Mouse (Mus musculus) embryonic facial prominence, embryonic 14.5 days (tissue): ENCODE results near the gene Vps13d. TPM values are rescaled to one million over a fixed set of nuclear protein-coding genes. Genes with fewer than 3 reads are reported as not detected.
A peak's percentile ranks its signal among the peaks of the same experiment; 100 is the strongest.

Experiments used
- ATAC-seq: fragments of 200-750 bp; cut with Nextera tagmentation; 2 replicates; pipeline ENCODE4 v1.8.0; 2017; ENCODE audit warnings: low read depth, moderate number of reproducible peaks, moderate TSS enrichment
- DNase-seq: peaks from one replicate; pipeline ENCODE4 v3.0.0-alpha.2; 2015; ENCODE audit warnings: low spot score
- H3K27ac ChIP-seq: fragments of 300-500 bp; sonication (generic); replicated peaks from 2 replicates; pipeline ENCODE4 v1.5.1; 2014; ENCODE audit warnings: low read depth, mild to moderate bottlenecking, low read length, moderate library complexity
- H3K27me3 ChIP-seq: fragments of 300-500 bp; sonication (generic); replicated peaks from 2 replicates; pipeline ENCODE4 v1.6.1; 2014; ENCODE audit warnings: low read length; ENCODE audit not compliant: control insufficient read depth, insufficient read depth
- H3K36me3 ChIP-seq: fragments of 300-500 bp; sonication (generic); 2 replicates; pipeline ENCODE4 v1.6.1; 2014; ENCODE audit warnings: low read length, mixed read lengths; ENCODE audit not compliant: control insufficient read depth, insufficient read depth
- H3K4me1 ChIP-seq: fragments of 300-500 bp; sonication (generic); 2 replicates; pipeline ENCODE4 v1.6.1; 2014; ENCODE audit warnings: antibody characterized with exemption, low read length; ENCODE audit not compliant: control insufficient read depth, insufficient read depth
- H3K4me2 ChIP-seq: fragments of 300-500 bp; sonication (generic); 2 replicates; pipeline ENCODE4 v1.6.1; 2014; ENCODE audit warnings: low read depth, mild to moderate bottlenecking, low read length, moderate library complexity, mixed read lengths
- H3K4me3 ChIP-seq: fragments of 300-500 bp; sonication (generic); 2 replicates; pipeline ENCODE4 v1.5.1; 2014; ENCODE audit warnings: low read depth, mild to moderate bottlenecking, low read length
- H3K9ac ChIP-seq: fragments of 300-500 bp; sonication (generic); 2 replicates; pipeline ENCODE4 v1.6.1; 2014; ENCODE audit warnings: low read depth, mild to moderate bottlenecking, low read length, moderate library complexity, mixed read lengths
- H3K9me3 ChIP-seq: fragments of 300-500 bp; sonication (generic); 2 replicates; pipeline ENCODE4 v1.6.1; 2016; ENCODE audit warnings: low read length; ENCODE audit not compliant: control insufficient read depth
- WGBS: fragments of 180-500 bp; shearing (Covaris S2); extraction: QIAGEN DNeasy Blood & Tissue Kit; methylation state at CpG from one replicate; pipeline ENCODE4 v1.1.7; 2014; 5-methylcytosine and 5-hydroxymethylcytosine counted together
- polyA plus RNA-seq: library from polyadenylated mRNA; unstranded; fragments of >200 nt; fragmentation: Nextera tagmentation; extraction: Ambion mirVana; gene quantifications from 2 replicates; pipeline ENCODE4 v1.2.1, GENCODE M21; 2014

Vps13d gene
- polyA plus RNA-seq, 1 experiment from 2014 or later, result 14.5 TPM

GRCm38 (mm10) chr4:145013187-145013586 lies 181.6 kb downstream of the Vps13d start:
- ATAC-seq, result no peak; the same call in 1 of the 2 replicates

GRCm38 (mm10) chr4:145011156-145011555 lies 183.6 kb downstream of the Vps13d start:
- Histone ChIP-seq H3K27me3 (no peaks in the 10 kb centered on the region), H3K36me3 (peaks cover 4% of the 10 kb centered on the region; the same call in 1 of the 2 replicates), H3K4me1 (peaks cover 25% of the 10 kb centered on the region), H3K9me3 (no peaks in the 10 kb centered on the region), H3K4me3 (no peak overlapping the region), H3K4me2 (no peak overlapping the region), H3K27ac (no peak overlapping the region), H3K9ac (no peak overlapping the region)
- 46% methylated on average over 3 of the region's 3 CpGs for WGBS
- DNase-seq, result peak; percentile 56
- no peak for ATAC-seq

More at GRCm38 (mm10) chr4:145013187-145013586, 181.6 kb downstream of the Vps13d start:
- H3K4me1 ChIP-seq, result peaks cover 25% of the 10 kb centered on the region
- no peak for DNase-seq
- H3K27ac ChIP-seq, result no peak overlapping the region
- H3K36me3 ChIP-seq, result peaks cover 11% of the 10 kb centered on the region; the same call in 1 of the 2 replicates
- H3K9ac ChIP-seq, result no peak overlapping the region
- 68% methylated on average over 4 of the region's 4 CpGs for WGBS
- no peak overlapping the region for H3K4me3 ChIP-seq
- H3K4me2 ChIP-seq, result no peak overlapping the region
- no peaks in the 10 kb centered on the region for H3K9me3 ChIP-seq
- H3K27me3 ChIP-seq, result no peaks in the 10 kb centered on the region

GRCm38 (mm10) chr4:145009934-145010333 lies 184.9 kb downstream of the Vps13d start:
- Histone ChIP-seq H3K9me3 (no peaks in the 10 kb centered on the region), H3K4me2 (no peak overlapping the region), H3K4me1 (peaks cover 25% of the 10 kb centered on the region), H3K36me3 (0 out of 2 replicates have a peak, but pooled peaks cover 2% of the 10 kb centered on the region), H3K27ac (no peak overlapping the region), H3K9ac (no peak overlapping the region), H3K27me3 (no peaks in the 10 kb centered on the region), H3K4me3 (no peak overlapping the region)
- DNase-seq (no peak), ATAC-seq (no peak)
- 75% methylated on average over 7 of the region's 7 CpGs for WGBS

GRCm38 (mm10) chr4:145009437-145009836 lies 185.4 kb downstream of the Vps13d start:
- no peak for ATAC-seq
- Histone ChIP-seq H3K4me3 (no peak overlapping the region), H3K27ac (no peak overlapping the region), H3K9ac (no peak overlapping the region), H3K27me3 (no peaks in the 10 kb centered on the region), H3K4me1 (peaks cover 28% of the 10 kb centered on the region), H3K4me2 (no peak overlapping the region), H3K9me3 (no peaks in the 10 kb centered on the region), H3K36me3 (no peaks in the 10 kb centered on the region)
- WGBS, result 48% methylated on average over 3 of the region's 3 CpGs
- no peak for DNase-seq

- Histone ChIP-seq H3K27me3 (no peaks in the 10 kb centered on the region), H3K4me1 (peaks cover 12% of the 10 kb centered on the region; the same call in 1 of the 2 replicates), H3K4me2 (no peak overlapping the region), H3K9ac (no peak overlapping the region), H3K36me3 (no peaks in the 10 kb centered on the region), H3K27ac (no peak overlapping the region), H3K4me3 (no peak overlapping the region), H3K9me3 (no peaks in the 10 kb centered on the region)
- DNase-seq (no peak), ATAC-seq (no peak)
- 86% methylated on average over 4 of the region's 4 CpGs for WGBS
These were observed 188.8 kb downstream of the Vps13d start for GRCm38 (mm10) chr4:145005943-145006545.

GRCm38 (mm10) chr4:145004176-145004575 lies 190.6 kb downstream of the Vps13d start:
- Histone ChIP-seq H3K36me3 (no peaks in the 10 kb centered on the region), H3K27me3 (no peaks in the 10 kb centered on the region), H3K4me1 (peaks cover 21% of the 10 kb centered on the region), H3K4me2 (no peak overlapping the region), H3K9me3 (no peaks in the 10 kb centered on the region), H3K9ac (no peak overlapping the region), H3K4me3 (no peak overlapping the region), H3K27ac (no peak overlapping the region)
- ATAC-seq (no peak), DNase-seq (no peak)
- WGBS, result 73% methylated on average over 6 of the region's 6 CpGs

GRCm38 (mm10) chr4:145002733-145003132 lies 192.1 kb downstream of the Vps13d start:
- peaks cover 35% of the 10 kb centered on the region for H3K4me1 ChIP-seq
- H3K36me3 ChIP-seq, result no peaks in the 10 kb centered on the region
- no peaks in the 10 kb centered on the region for H3K27me3 ChIP-seq
- no peak overlapping the region for H3K27ac ChIP-seq
- no peak overlapping the region for H3K9ac ChIP-seq
- 85% methylated on average over 1 of the region's 1 CpGs for WGBS
- H3K4me3 ChIP-seq, result no peak overlapping the region
- no peak overlapping the region for H3K4me2 ChIP-seq
- DNase-seq, result no peak
- no peak for ATAC-seq
- no peaks in the 10 kb centered on the region for H3K9me3 ChIP-seq

- 13% methylated on average over 20 of the region's 20 CpGs for WGBS
- DNase-seq (peak; percentile 97), ATAC-seq (peak; percentile 94)
- H3K27ac ChIP-seq, result peak overlapping the region; percentile 76
- no peaks in the 10 kb centered on the region for H3K36me3 ChIP-seq
- no peak overlapping the region for H3K4me3 ChIP-seq
- no peak overlapping the region for H3K9ac ChIP-seq
- no peaks in the 10 kb centered on the region for H3K9me3 ChIP-seq
- H3K4me2 ChIP-seq, result peak overlapping the region; percentile 11; the same call in 1 of the 2 replicates
- no peaks in the 10 kb centered on the region for H3K27me3 ChIP-seq
- peaks cover 44% of the 10 kb centered on the region for H3K4me1 ChIP-seq
These were observed 194.9 kb downstream of the Vps13d start for GRCm38 (mm10) chr4:144999903-145000382.

GRCm38 (mm10) chr4:144999572-144999880 lies 195.3 kb downstream of the Vps13d start:
- Histone ChIP-seq H3K27ac (peak overlapping the region; percentile 76), H3K9ac (no peak overlapping the region), H3K4me3 (no peak overlapping the region), H3K27me3 (no peaks in the 10 kb centered on the region), H3K36me3 (no peaks in the 10 kb centered on the region), H3K4me2 (peak overlapping the region; percentile 11; the same call in 1 of the 2 replicates), H3K4me1 (peaks cover 42% of the 10 kb centered on the region), H3K9me3 (no peaks in the 10 kb centered on the region)
- 12% methylated on average over 6 of the region's 6 CpGs for WGBS
- ATAC-seq (peak; percentile 82), DNase-seq (no peak)
